Mouse (Mus musculus) limb, embryonic 10.5 days (tissue): ENCODE data around the gene Caskin2. TPM values are rescaled to one million over a fixed set of nuclear protein-coding genes. Genes with fewer than 3 reads are reported as not detected.
A peak's percentile ranks its signal among the peaks of the same experiment; 100 is the strongest.
"Not testable (repeated sequence)": the region's sequence is repeated elsewhere in the genome, so short reads cannot be mapped to it uniquely, and the experiment has no call there.

Source experiments
- DNase-seq: peaks from one replicate; pipeline ENCODE4 v3.0.0-alpha.2; 2017; ENCODE audit warnings: low spot score
- H3K27ac ChIP-seq: fragments of 300-500 bp; sonication (generic); 2 replicates; pipeline ENCODE4 v1.5.1; 2016; ENCODE audit warnings: mild to moderate bottlenecking
- H3K27me3 ChIP-seq: fragments of 300-500 bp; sonication (generic); 2 replicates; pipeline ENCODE4 v1.6.1; 2016; ENCODE audit warnings: low read depth, mild to moderate bottlenecking; ENCODE audit not compliant: poor library complexity, severe bottlenecking
- H3K36me3 ChIP-seq: fragments of 300-500 bp; sonication (generic); 2 replicates; pipeline ENCODE4 v1.6.1; 2016; ENCODE audit warnings: mild to moderate bottlenecking, moderate library complexity
- H3K4me1 ChIP-seq: fragments of 300-500 bp; sonication (generic); 2 replicates; pipeline ENCODE4 v1.6.1; 2016
- H3K4me3 ChIP-seq: fragments of 300-500 bp; sonication (generic); 2 replicates; pipeline ENCODE4 v1.5.1; 2016; ENCODE audit warnings: mild to moderate bottlenecking, moderate library complexity
- H3K9me3 ChIP-seq: fragments of 300-500 bp; sonication (generic); replicated peaks from 2 replicates; pipeline ENCODE4 v1.6.1; 2016; ENCODE audit warnings: mild to moderate bottlenecking
- WGBS: fragments of 180-500 bp; shearing (Covaris S2); methylation state at CpG from one replicate; pipeline ENCODE4 v1.1.7; 2016; 5-methylcytosine and 5-hydroxymethylcytosine counted together
- polyA plus RNA-seq: library from polyadenylated mRNA; unstranded; fragments of >200 nt; fragmentation: Nextera tagmentation; extraction: Ambion mirVana; gene quantifications from 2 replicates; pipeline ENCODE4 v1.2.1, GENCODE M21; 2016

Caskin2 gene
- polyA plus RNA-seq, result 18.1 and 18.9 TPM in 2 replicates

GRCm38 (mm10) chr11:115813507-115814296 is at the start of gene Caskin2:
Gene Caskin2 (minus strand): TSS chr11:115813639.
- Histone ChIP-seq H3K4me3 (peak within 1 kb of the TSS; percentile 87), H3K4me1 (peaks cover 65% of the 10 kb centered on the region), H3K36me3 (peaks cover 59% of the 10 kb centered on the region), H3K9me3 (no peaks in the 10 kb centered on the region), H3K27ac (peak within 1 kb of the TSS; percentile 87), H3K27me3 (no peaks in the 10 kb centered on the region)
- WGBS, result under 1% methylated on average over 43 of the region's 44 CpGs
- DNase-seq, result peak; percentile 99

DNA sequence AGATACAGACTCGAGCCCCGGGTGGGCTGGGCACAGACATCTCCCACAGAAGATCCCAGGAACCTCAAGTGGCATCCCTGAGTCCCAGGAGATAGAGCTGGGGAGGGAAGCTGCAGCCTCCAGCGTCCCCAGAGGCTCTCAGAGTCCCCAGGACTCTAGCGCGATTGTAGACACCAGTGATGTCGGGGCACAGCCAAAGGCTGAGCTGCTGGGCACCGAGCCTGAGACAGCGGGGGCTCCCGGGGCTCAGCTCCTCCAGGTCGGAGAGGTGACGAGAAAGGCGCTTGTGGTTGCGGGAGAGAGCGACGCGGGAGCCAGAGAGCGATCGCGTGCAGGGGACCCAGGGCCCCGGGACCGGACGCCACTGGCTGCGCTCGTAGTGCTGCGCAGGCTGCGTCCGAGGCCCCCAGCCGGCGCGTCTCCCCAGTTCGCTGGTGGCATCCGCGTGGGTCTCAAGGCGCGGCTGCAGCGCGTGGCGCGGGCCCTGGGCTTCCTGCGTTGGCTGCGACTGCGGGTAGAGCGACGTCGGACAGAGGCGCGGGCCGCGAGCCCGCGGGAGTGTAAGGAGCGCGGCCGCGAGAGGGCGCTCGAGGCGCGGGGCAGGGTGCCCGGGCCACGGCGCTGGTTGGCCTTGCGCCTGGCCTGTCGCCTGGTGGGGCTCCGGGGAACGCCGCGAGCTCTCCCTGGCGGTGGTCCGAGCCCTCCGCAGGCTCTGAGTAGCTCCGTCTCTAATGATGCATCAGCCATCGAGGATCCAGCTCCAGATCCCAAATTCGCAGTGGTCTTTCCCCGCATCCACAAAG is 45.9 kb upstream of the Caskin2 start:
- peak; percentile 95 for DNase-seq
- Histone ChIP-seq H3K4me1 (peaks cover 28% of the 10 kb centered on the region), H3K27me3 (peaks cover 71% of the 10 kb centered on the region), H3K36me3 (peaks cover 3% of the 10 kb centered on the region; the same call in 1 of the 2 replicates), H3K4me3 (peak overlapping the region; percentile 50), H3K9me3 (no peaks in the 10 kb centered on the region), H3K27ac (peak overlapping the region; percentile 67)
- WGBS, result 2% methylated on average over 67 of the region's 75 CpGs

DNA sequence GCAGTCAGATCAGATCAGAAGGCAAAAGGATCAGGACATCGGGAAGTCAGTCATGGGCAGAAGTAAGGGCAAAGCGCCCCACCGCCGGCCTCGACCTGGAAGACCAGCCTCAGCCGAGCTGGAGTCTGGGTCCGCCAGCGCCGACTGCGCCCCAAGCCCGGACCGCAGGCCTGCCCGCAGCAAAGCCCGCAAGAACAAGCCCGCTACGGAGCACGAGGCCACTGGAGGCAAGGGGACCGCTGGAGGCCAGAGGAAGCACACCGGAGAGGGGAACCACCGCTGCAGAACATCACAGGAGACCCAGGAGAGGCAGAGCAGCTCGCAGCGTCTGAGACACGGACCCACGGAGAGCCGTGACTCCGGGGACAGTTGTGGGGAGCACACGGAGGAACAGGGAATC is 44.9 kb upstream of the Caskin2 start, which contains the start of gene Myo15b:
TSS of gene Myo15b (plus strand) at position 53 of the 400 bp plus-strand sequence.
- peak within 1 kb of the TSS; percentile 50 for H3K4me3 ChIP-seq
- peaks cover 8% of the 10 kb centered on the region; the same call in 1 of the 2 replicates for H3K36me3 ChIP-seq
- peaks cover 71% of the 10 kb centered on the region for H3K27me3 ChIP-seq
- DNase-seq, result peak; percentile 48
- WGBS, result 9% methylated on average over 27 of the region's 27 CpGs
- H3K4me1 ChIP-seq, result peaks cover 27% of the 10 kb centered on the region
- H3K27ac ChIP-seq, result peak within 1 kb of the TSS; percentile 67; the same call in 1 of the 2 replicates
- H3K9me3 ChIP-seq, result no peaks in the 10 kb centered on the region

- Histone ChIP-seq H3K4me1 (peaks cover 23% of the 10 kb centered on the region), H3K4me3 (peak overlapping the region; percentile 50; the same call in 1 of the 2 replicates), H3K27me3 (peaks cover 71% of the 10 kb centered on the region), H3K27ac (no peak overlapping the region), H3K9me3 (no peaks in the 10 kb centered on the region), H3K36me3 (peaks cover 12% of the 10 kb centered on the region; the same call in 1 of the 2 replicates)
- DNase-seq, result no peak
- WGBS, result 58% methylated on average over 13 of the region's 13 CpGs
Measured at GRCm38 (mm10) chr11:115857936-115858335, 44.5 kb upstream of the Caskin2 start.

GRCm38 (mm10) chr11:115857146-115857545 is 43.7 kb upstream of the Caskin2 start:
- WGBS, result 97% methylated on average over 4 of the region's 4 CpGs
- not testable (repeated sequence) for H3K4me3 ChIP-seq, H3K9me3 ChIP-seq, H3K27ac ChIP-seq, DNase-seq
- H3K27me3 ChIP-seq, result peaks cover 65% of the 10 kb centered on the region
- peaks cover 21% of the 10 kb centered on the region for H3K4me1 ChIP-seq
- H3K36me3 ChIP-seq, result peaks cover 19% of the 10 kb centered on the region

GRCm38 (mm10) chr11:115854674-115855073 is 41.2 kb upstream of the Caskin2 start:
- peaks cover 43% of the 10 kb centered on the region for H3K36me3 ChIP-seq
- H3K9me3 ChIP-seq, result no peaks in the 10 kb centered on the region
- H3K27ac ChIP-seq, result peak overlapping the region; percentile 10; the same call in 1 of the 2 replicates
- 87% methylated on average over 6 of the region's 6 CpGs for WGBS
- no peak overlapping the region for H3K4me3 ChIP-seq
- H3K27me3 ChIP-seq, result peaks cover 41% of the 10 kb centered on the region
- peaks cover 16% of the 10 kb centered on the region for H3K4me1 ChIP-seq
- DNase-seq, result no peak

GRCm38 (mm10) chr11:115845819-115846218 is 32.4 kb upstream of the Caskin2 start:
- Histone ChIP-seq H3K36me3 (peaks cover 55% of the 10 kb centered on the region), H3K4me3 (no peak overlapping the region), H3K27ac (no peak overlapping the region), H3K9me3 (no peaks in the 10 kb centered on the region), H3K4me1 (peaks cover 33% of the 10 kb centered on the region), H3K27me3 (no peaks in the 10 kb centered on the region)
- 94% methylated on average over 2 of the region's 2 CpGs for WGBS
- DNase-seq, result no peak

DNA sequence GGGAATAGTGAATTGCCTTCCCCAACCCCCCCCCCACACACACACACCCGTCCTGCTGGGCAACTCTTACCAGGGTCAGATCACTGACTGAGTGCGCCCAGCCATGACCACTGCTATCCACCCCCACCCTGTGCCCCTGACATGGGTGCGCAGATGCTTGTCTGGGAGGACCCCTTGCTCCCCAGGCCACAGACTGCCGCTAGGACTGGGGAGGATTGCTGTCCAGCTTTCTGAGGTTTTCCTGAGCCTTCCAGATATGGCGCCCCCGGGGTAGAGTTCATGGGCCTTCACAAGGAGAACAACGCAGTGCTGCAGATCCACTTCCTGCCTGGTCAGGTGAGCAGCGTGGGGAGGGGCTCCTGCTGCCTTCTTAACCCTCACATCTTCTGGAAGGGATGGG is 30.8 kb upstream of the Caskin2 start:
- H3K27ac ChIP-seq, result peak overlapping the region; percentile 37; the same call in 1 of the 2 replicates
- no peaks in the 10 kb centered on the region for H3K27me3 ChIP-seq
- no peak for DNase-seq
- H3K36me3 ChIP-seq, result peaks cover 40% of the 10 kb centered on the region
- peaks cover 44% of the 10 kb centered on the region for H3K4me1 ChIP-seq
- no peak overlapping the region for H3K4me3 ChIP-seq
- H3K9me3 ChIP-seq, result no peaks in the 10 kb centered on the region
- WGBS, result 82% methylated on average over 8 of the region's 8 CpGs

GRCm38 (mm10) chr11:115843891-115844239 is 30.4 kb upstream of the Caskin2 start:
- Histone ChIP-seq H3K27me3 (no peaks in the 10 kb centered on the region), H3K27ac (peak overlapping the region; percentile 61; the same call in 1 of the 2 replicates), H3K4me1 (peaks cover 47% of the 10 kb centered on the region), H3K36me3 (peaks cover 37% of the 10 kb centered on the region), H3K9me3 (no peaks in the 10 kb centered on the region), H3K4me3 (no peak overlapping the region)
- no peak for DNase-seq
- 90% methylated on average over 5 of the region's 5 CpGs for WGBS

GRCm38 (mm10) chr11:115843141-115843890 is 29.9 kb upstream of the Caskin2 start:
- Histone ChIP-seq H3K9me3 (no peaks in the 10 kb centered on the region), H3K36me3 (peaks cover 35% of the 10 kb centered on the region), H3K27ac (0 out of 2 replicates have a peak overlapping the region, but pooled peaks have one; percentile 61), H3K27me3 (no peaks in the 10 kb centered on the region), H3K4me1 (peaks cover 52% of the 10 kb centered on the region), H3K4me3 (no peak overlapping the region)
- 78% methylated on average over 13 of the region's 14 CpGs for WGBS
- no peak for DNase-seq

GRCm38 (mm10) chr11:115841961-115842550 is 28.6 kb upstream of the Caskin2 start:
- Histone ChIP-seq H3K4me1 (peaks cover 53% of the 10 kb centered on the region), H3K27me3 (0 out of 2 replicates have a peak, but pooled peaks cover 2% of the 10 kb centered on the region), H3K27ac (peak overlapping the region; percentile 61), H3K4me3 (no peak overlapping the region), H3K36me3 (peaks cover 25% of the 10 kb centered on the region), H3K9me3 (no peaks in the 10 kb centered on the region)
- no peak for DNase-seq
- 15% methylated on average over 6 of the region's 6 CpGs for WGBS

DNA sequence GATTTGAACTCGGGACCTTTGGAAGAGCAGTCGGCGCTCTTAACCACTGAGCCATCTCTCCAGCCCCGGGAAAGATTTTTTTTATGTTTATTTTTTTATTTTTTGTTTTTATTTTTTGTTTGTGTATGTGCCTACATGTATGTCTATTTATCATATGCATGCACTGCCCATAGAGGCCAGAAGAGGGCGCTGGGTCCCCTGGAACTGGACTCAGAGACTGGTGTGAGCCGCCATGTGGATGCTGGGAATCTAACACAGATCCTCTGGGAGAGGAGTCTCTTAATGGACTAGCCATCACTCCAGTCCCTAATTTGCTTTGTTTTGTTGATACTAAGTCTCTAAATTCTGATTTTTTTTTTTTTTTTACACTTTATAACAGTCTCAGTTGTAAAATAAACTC is 27.6 kb upstream of the Caskin2 start:
- DNase-seq, result no peak
- H3K27ac ChIP-seq, result no peak overlapping the region
- 88% methylated on average over 6 of the region's 6 CpGs for WGBS
- H3K4me1 ChIP-seq, result peaks cover 58% of the 10 kb centered on the region
- peaks cover 15% of the 10 kb centered on the region for H3K36me3 ChIP-seq
- H3K27me3 ChIP-seq, result 0 out of 2 replicates have a peak, but pooled peaks cover 2% of the 10 kb centered on the region
- H3K4me3 ChIP-seq, result no peak overlapping the region
- H3K9me3 ChIP-seq, result no peaks in the 10 kb centered on the region
